Mouse (Mus musculus) spleen, adult 2 months (tissue): ENCODE data around the gene Ehbp1l1.

Experiments
- CTCF ChIP-seq: fragments of 200-500 bp; IDR thresholded peaks from 2 replicates; pipeline ENCODE4 v1.5.1; 2011; ENCODE audit warnings: mild to moderate bottlenecking, inconsistent platforms; ENCODE audit not compliant: insufficient read depth, insufficient read length, insufficient replicate concordance; ENCODE audit errors: extremely low read depth
- POLR2A ChIP-seq: fragments of 200-500 bp; IDR thresholded peaks from 2 replicates; pipeline ENCODE4 v1.6.1; 2011; ENCODE audit warnings: low read depth, low read length, inconsistent platforms

DNA sequence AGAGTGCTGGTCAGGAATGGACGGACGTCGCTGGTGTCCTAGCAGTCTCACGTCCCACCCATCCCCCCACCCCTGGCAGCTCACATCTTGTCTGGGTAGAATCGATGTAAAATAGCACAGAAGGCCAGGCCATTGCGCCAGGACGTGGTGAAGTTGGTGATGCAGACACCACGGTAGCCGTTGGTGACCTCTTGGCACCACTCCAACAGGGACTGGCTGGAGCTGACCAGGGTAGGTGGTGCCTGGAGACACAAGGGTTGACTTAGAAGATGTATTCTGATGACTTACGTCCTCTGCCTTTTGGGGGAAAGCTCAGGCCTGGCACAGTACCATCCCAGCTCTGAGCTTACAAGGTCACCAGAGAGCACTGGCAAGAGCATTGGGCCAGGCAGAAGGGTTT is 9.2 kb downstream of the Ehbp1l1 start:
- TF ChIP-seq POLR2A (no peak), CTCF (no peak)
